Mouse (Mus musculus): ENCODE data around the gene Aff3.

GRCm38 (mm10) chr1:38440471-38440815 is 224.3 kb downstream of the Aff3 start:
- no peak for TF ChIP-seq CTCF (IDR thresholded peaks at IDR 0.05; ENCODE audit: insufficient read depth, low read depth, low read length)
- no peak for TF ChIP-seq POLR2A (IDR thresholded peaks at IDR 0.05; ENCODE audit: insufficient read depth, low read depth, low read length)
